Mouse (Mus musculus): ENCODE results near the gene Cpne8.
"Not testable (repeated sequence)": the region's sequence is repeated elsewhere in the genome, so short reads cannot be mapped to it uniquely, and the experiment has no call there.

The Cpne8 gene

GRCm38 (mm10) chr15:90616116-90616798, 63.0 kb downstream of the Cpne8 start:
- no peak for DNase-seq (ENCODE audit: low read depth, low spot score)

- not testable (repeated sequence) for DNase-seq (ENCODE audit: low read depth, low spot score)
These were observed 68.5 kb downstream of the Cpne8 start for GRCm38 (mm10) chr15:90610767-90611166.

GRCm38 (mm10) chr15:90609836-90610415, 69.3 kb downstream of the Cpne8 start:
- DNase-seq (ENCODE audit: low read depth, low spot score), result no peak

GRCm38 (mm10) chr15:90608368-90608767, 70.9 kb downstream of the Cpne8 start:
- no peak for DNase-seq (ENCODE audit: low read depth, low spot score)

GRCm38 (mm10) chr15:90607181-90607580, 72.1 kb downstream of the Cpne8 start:
- DNase-seq (ENCODE audit: low read depth, low spot score), result no peak

- no peak for DNase-seq (ENCODE audit: low read depth, low spot score)
These were observed 75.6 kb downstream of the Cpne8 start for GRCm38 (mm10) chr15:90603676-90604075.

GRCm38 (mm10) chr15:90597715-90598497, 81.3 kb downstream of the Cpne8 start:
- DNase-seq (ENCODE audit: low read depth, low spot score), result no peak

- DNase-seq (ENCODE audit: low read depth, low spot score), result no peak
These were observed 83.6 kb downstream of the Cpne8 start for GRCm38 (mm10) chr15:90595592-90595991.

GRCm38 (mm10) chr15:90589587-90589986, 89.6 kb downstream of the Cpne8 start:
- no peak for DNase-seq (ENCODE audit: low read depth, low spot score)

- DNase-seq (ENCODE audit: low read depth, low spot score), result no peak
These were observed 101.8 kb downstream of the Cpne8 start for GRCm38 (mm10) chr15:90577402-90577801.

GRCm38 (mm10) chr15:90569246-90569645, 110.0 kb downstream of the Cpne8 start:
- DNase-seq (ENCODE audit: low read depth, low spot score), result no peak

- DNase-seq (ENCODE audit: low read depth, low spot score), result no peak
These were observed 111.2 kb downstream of the Cpne8 start for GRCm38 (mm10) chr15:90568050-90568449.

GRCm38 (mm10) chr15:90563996-90564395, 115.2 kb downstream of the Cpne8 start:
- no peak for DNase-seq (ENCODE audit: low read depth, low spot score)

GRCm38 (mm10) chr15:90561613-90562012, 117.6 kb downstream of the Cpne8 start:
- DNase-seq (ENCODE audit: low read depth, low spot score), result no peak

- DNase-seq (ENCODE audit: low read depth, low spot score), result no peak
These were observed 130.6 kb downstream of the Cpne8 start for GRCm38 (mm10) chr15:90548589-90548988.

GRCm38 (mm10) chr15:90543447-90543846, 135.8 kb downstream of the Cpne8 start:
- no peak for DNase-seq (ENCODE audit: low read depth, low spot score)

- no peak for DNase-seq (ENCODE audit: low read depth, low spot score)
These were observed 137.1 kb downstream of the Cpne8 start for GRCm38 (mm10) chr15:90542126-90542525.

- DNase-seq (ENCODE audit: low read depth, low spot score), result no peak
These were observed 142.7 kb downstream of the Cpne8 start for GRCm38 (mm10) chr15:90536311-90537202.

GRCm38 (mm10) chr15:90535730-90536129, 143.5 kb downstream of the Cpne8 start:
- no peak for DNase-seq (ENCODE audit: low read depth, low spot score)

GRCm38 (mm10) chr15:90512769-90513168, 166.5 kb downstream of the Cpne8 start:
- no peak for DNase-seq (ENCODE audit: low read depth, low spot score)

GRCm38 (mm10) chr15:90497080-90497479, 182.2 kb downstream of the Cpne8 start:
- DNase-seq (ENCODE audit: low read depth, low spot score), result no peak

- no peak for DNase-seq (ENCODE audit: low read depth, low spot score)
These were observed 187.7 kb downstream of the Cpne8 start for GRCm38 (mm10) chr15:90491558-90491957.
